Mouse (Mus musculus): ENCODE data around the gene Olfr44. TPM values are rescaled to one million over a fixed set of nuclear protein-coding genes. Genes with fewer than 3 reads are reported as not detected.

Olfr44 gene
- not detected for total RNA-seq (2022)

DNA sequence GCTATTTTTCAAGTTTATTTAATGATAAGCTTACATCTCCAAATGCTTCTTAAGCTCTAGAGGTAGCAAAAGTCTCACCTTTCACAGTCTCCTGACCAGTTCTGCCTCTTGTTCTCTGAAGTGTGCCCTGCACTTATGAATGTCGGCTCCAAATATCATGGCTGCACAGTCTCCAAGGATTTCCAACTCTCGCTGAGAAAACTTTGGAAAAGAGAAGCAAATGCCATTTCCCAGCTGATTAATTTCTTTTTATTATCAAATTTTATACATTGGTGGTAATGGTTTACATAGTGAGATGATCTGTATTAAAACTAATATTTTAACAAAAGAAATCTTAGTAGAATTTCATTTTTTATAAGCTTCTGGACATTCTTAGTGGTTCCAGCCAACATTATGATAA lies at the start of gene Olfr44:
TSS of gene Olfr44 (minus strand) at position 101 of the 400 bp plus-strand sequence.
- DNase-seq (ENCODE audit: low spot score in 2 of 2): no peak

DNA sequence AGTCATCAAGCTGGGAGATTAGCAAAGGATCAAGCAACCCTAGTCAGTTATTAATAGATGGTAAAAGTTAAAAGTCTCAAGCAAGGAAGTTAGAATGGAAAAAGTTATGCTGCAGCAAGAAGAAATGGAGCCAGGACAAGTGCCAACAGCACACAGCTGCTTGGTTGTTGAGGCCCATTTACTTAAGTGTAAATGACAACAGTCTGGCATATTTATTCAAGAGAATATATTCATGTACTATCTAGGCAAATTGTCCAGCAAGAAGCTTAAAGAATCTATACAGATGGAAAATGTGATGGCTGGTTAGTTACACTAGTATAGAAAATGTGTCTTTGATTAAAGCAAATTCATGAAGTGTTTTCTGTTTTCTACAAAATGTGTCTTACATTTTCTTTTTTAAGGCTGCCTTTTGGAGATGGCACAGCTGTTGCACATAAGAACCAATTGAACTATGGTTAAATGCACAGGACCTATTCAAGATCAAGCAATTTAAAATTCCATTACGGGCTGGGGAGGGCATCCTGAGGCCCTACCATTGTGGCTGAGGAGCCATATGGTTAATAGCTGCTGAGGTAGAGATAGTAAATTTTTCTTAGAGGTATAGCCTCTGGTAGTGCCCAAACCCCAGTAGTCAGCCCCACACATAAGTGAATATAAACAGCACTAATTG lies 30.0 kb upstream of the Olfr44 start:
- no peak for DNase-seq (ENCODE audit: low spot score in 2 of 2)

DNA sequence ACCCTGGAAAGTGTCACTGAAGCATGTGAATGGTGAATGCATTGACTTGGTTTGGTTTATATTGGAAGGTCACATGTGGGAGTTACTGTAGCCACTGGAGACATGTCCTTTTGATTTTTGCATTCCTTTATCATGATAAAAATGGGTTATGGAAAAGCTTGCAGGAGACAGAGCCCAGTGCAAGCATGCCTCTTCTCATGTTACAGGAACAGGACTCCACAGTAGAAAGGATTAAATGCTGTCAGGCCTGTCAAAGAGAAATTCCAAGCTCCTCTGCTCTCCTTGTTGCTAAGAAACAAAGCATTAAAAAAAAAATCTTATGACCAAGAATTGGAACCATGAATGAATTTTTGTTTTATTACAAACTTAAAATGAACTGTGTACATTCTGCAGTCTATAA lies 24.8 kb upstream of the Olfr44 start:
- no peak for DNase-seq (ENCODE audit: low spot score in 2 of 2)

DNA sequence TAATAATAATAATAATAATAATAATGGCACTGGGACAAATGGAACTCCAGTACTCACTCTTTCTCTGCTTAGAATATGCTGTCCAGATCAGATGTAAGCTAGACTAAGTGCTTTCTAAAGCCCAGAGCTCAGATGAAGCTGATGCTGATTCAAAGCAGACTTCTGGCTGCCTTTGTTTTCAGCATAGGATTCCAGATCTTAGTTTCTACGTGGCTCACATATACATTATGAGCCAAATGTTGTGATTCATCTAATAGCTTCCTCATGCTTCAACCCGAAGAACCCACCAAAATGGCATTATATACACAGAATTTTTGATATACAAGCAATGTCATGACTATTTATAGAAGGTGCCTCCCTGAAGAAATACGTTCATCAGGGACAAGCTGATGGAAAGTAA lies 21.7 kb upstream of the Olfr44 start, which contains the start of gene Olfr957:
TSS of gene Olfr957 (minus strand) at position 279 of the 400 bp plus-strand sequence.
- DNase-seq (ENCODE audit: low spot score in 2 of 2): no peak

DNA sequence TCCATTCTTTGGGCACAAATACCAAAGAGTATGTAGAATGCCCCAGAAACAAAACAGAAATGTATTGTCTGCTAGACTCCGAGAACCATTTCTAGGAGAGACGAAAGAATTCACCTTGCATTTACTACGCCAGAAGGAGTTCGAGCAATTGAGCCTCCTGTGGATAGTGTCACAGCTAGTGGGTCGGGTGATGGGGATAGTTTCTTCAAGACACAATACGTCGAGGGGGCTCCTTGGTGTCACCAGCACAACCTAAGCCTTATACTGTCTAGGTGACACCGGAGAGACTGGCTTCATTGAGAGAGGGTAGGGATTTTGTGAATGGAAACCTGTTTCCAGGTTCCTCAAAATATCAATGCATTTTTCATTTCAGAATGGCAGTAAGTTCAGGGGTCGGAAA lies 15.6 kb upstream of the Olfr44 start:
- DNase-seq (ENCODE audit: low spot score in 2 of 2): no peak

DNA sequence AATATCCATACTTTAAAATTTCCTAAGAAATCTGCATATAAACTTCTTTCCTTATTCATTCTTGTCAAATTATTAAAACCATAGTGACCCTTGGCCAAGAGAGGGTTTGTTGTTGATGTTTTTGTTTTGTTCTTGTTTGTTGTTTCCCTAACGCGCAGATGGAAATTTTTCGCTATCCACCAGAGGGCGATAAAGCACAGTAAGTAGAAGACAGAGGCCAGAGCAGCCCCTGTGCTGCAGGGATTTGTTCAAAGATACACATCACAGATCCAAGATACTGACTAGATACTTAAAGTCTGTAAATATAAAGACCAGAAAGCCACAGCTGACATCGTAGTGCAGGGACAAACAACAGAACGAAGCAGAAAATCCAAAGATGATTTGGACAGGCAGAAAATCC lies 15.2 kb upstream of the Olfr44 start:
- DNase-seq (ENCODE audit: low spot score in 2 of 2): peak; percentile 16 to 60

DNA sequence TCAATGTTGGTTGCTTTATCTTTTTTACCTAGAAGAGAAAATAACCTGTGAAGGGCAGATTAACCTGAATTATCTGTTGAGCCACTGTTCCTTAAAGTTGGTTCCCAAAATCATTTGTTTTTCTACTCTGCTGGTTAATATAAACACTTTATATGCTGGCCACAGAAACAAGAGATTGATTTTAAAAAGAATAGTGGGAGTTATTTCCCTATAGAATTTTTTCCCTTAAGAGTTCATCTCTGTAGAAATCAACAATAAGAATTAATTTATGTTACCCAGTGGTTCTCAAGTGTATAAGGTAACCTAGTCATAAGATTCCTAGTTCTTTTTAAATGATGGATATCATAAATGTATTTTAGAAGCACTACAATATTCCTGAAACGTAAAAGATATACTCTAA lies 22.0 kb downstream of the Olfr44 start, which contains the start of gene Olfr955:
TSS of gene Olfr955 (minus strand) at position 101 of the 400 bp plus-strand sequence.
- no peak for DNase-seq (ENCODE audit: low spot score in 2 of 2)

DNA sequence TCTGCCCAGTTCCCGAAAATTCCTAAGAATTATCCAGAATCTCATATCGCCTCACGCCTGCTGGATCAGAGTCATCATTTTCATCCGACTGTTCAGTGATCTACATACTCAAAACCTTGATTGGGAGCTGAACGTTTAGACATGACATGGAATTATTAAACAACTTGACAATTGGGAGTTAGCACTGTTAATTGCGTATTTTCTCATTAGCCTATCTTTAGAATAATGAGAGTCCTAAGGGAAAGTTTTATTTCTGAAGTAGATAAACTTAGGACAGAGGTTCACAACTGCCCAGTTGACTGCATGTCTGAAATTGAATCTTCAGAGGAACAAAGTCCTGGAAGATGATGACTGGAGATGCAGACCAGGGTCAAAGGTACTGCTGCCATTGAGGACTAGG lies 37.4 kb downstream of the Olfr44 start, which contains the start of gene Olfr954:
TSS of gene Olfr954 (plus strand) at position 301 of the 400 bp plus-strand sequence.
- no peak for DNase-seq (ENCODE audit: low spot score in 2 of 2)

Other genes starting within 250 kb of the Olfr44 start
- gene Olfr1537, start 244.0 kb downstream of the Olfr44 start, total RNA-seq (2022): not detected
- not detected for gene Olfr945, start 217.2 kb downstream of the Olfr44 start, total RNA-seq (2022)
- gene Olfr948, start 167.9 kb downstream of the Olfr44 start, total RNA-seq (2022): not detected
- gene Olfr951, start 106.6 kb downstream of the Olfr44 start, total RNA-seq (2022): not detected
- gene Olfr952, start 66.8 kb downstream of the Olfr44 start, total RNA-seq (2022): not detected
- gene Olfr954, start 37.3 kb downstream of the Olfr44 start, total RNA-seq (2022): not detected
- gene Olfr955, start 22.1 kb downstream of the Olfr44 start, total RNA-seq (2022): not detected
- gene Olfr957, start 21.8 kb upstream of the Olfr44 start, total RNA-seq (2022): under 1 TPM in 1 of 4 experiments, not detected in 3; 0.22 TPM
- gene Olfr958, start 60.1 kb upstream of the Olfr44 start, total RNA-seq (2022): not detected
- gene Olfr959, start 81.6 kb upstream of the Olfr44 start, total RNA-seq (2022): not detected
- gene AW551984, start 110.4 kb upstream of the Olfr44 start, total RNA-seq (2022): 1 to 10 TPM; 5.4 to 8.3 (median 7.7) TPM
- gene Olfr148, start 116.7 kb upstream of the Olfr44 start, total RNA-seq (2022): not detected
- not detected for gene Olfr960, start 127.4 kb upstream of the Olfr44 start, total RNA-seq (2022)
- gene Olfr961, start 151.1 kb upstream of the Olfr44 start, total RNA-seq (2022): not detected
- not detected for gene Olfr963, start 173.2 kb upstream of the Olfr44 start, total RNA-seq (2022)
- gene Olfr149, start 213.1 kb upstream of the Olfr44 start, total RNA-seq (2022): not detected
- gene Olfr965, start 217.4 kb upstream of the Olfr44 start, total RNA-seq (2022): not detected
- gene Olfr150, start 237.0 kb upstream of the Olfr44 start, total RNA-seq (2022): not detected